Mouse (Mus musculus) liver, postnatal 0 days (tissue): Measurements from ENCODE around the gene Spry1. TPM values are rescaled to one million over a fixed set of nuclear protein-coding genes. Genes with fewer than 3 reads are reported as not detected.

Experiments used
- ATAC-seq: fragments of 200-750 bp; cut with Nextera tagmentation; 2 replicates; pipeline ENCODE4 v1.8.0; 2017; ENCODE audit warnings: mild to moderate bottlenecking, moderate library complexity
- DNase-seq: peaks from one replicate; pipeline ENCODE4 v3.0.0-alpha.2; 2016
- H3K27ac ChIP-seq: fragments of 300-500 bp; sonication (generic); 2 replicates; pipeline ENCODE4 v1.5.1; 2014; ENCODE audit warnings: antibody characterized with exemption, moderate library complexity, mild to moderate bottlenecking, low read depth
- H3K27me3 ChIP-seq: fragments of 300-500 bp; sonication (generic); 2 replicates; pipeline ENCODE4 v1.6.1; 2014; ENCODE audit warnings: low read length, control low read depth, mixed read lengths; ENCODE audit not compliant: insufficient read depth
- H3K36me3 ChIP-seq: fragments of 300-500 bp; sonication (generic); replicated peaks from 2 replicates; pipeline ENCODE4 v1.6.1; 2014; ENCODE audit warnings: mild to moderate bottlenecking, control low read depth, low read length, moderate library complexity, mixed read lengths; ENCODE audit not compliant: insufficient read depth
- H3K4me1 ChIP-seq: fragments of 300-500 bp; sonication (generic); 2 replicates; pipeline ENCODE4 v1.6.1; 2014; ENCODE audit warnings: antibody characterized with exemption, mild to moderate bottlenecking, control low read depth; ENCODE audit not compliant: insufficient read depth
- H3K4me2 ChIP-seq: fragments of 300-500 bp; sonication (generic); 2 replicates; pipeline ENCODE4 v1.6.1; 2014; ENCODE audit warnings: low read depth, mild to moderate bottlenecking, low read length, moderate library complexity, mixed read lengths
- H3K4me3 ChIP-seq: fragments of 300-500 bp; sonication (generic); 2 replicates; pipeline ENCODE4 v1.5.1; 2014; ENCODE audit warnings: low read depth, low read length
- H3K9ac ChIP-seq: fragments of 300-500 bp; sonication (generic); replicated peaks from 2 replicates; pipeline ENCODE4 v1.6.1; 2014; ENCODE audit warnings: mild to moderate bottlenecking, moderate library complexity
- H3K9me3 ChIP-seq: fragments of 300-500 bp; sonication (generic); 2 replicates; pipeline ENCODE4 v1.6.1; 2016; ENCODE audit warnings: mild to moderate bottlenecking, control low read depth, low read length, mixed read lengths
- CTCF ChIP-seq: sonication (generic); IDR thresholded peaks from 2 replicates; pipeline ENCODE4 v1.5.1; 2016; ENCODE audit warnings: antibody characterized with exemption, low read depth
- EP300 ChIP-seq: IDR thresholded peaks from 2 replicates; pipeline ENCODE4 v1.6.1; 2016; ENCODE audit warnings: antibody characterized with exemption, low read depth, mild to moderate bottlenecking
- WGBS: fragments of 180-500 bp; shearing (Covaris S2); extraction: QIAGEN DNeasy Blood & Tissue Kit; methylation state at CpG from one replicate; pipeline ENCODE4 v1.1.7; 2014; ENCODE audit not compliant: insufficient replicate concordance; 5-methylcytosine and 5-hydroxymethylcytosine counted together
- polyA plus RNA-seq: library from polyadenylated mRNA; unstranded; fragments of >200 nt; fragmentation: Nextera tagmentation; extraction: Ambion mirVana; gene quantifications from 2 replicates; pipeline ENCODE4 v1.2.1, GENCODE M21; 2015

Gene Spry1
- polyA plus RNA-seq, 1 experiment from 2014 or later = 3.7 TPM

DNA sequence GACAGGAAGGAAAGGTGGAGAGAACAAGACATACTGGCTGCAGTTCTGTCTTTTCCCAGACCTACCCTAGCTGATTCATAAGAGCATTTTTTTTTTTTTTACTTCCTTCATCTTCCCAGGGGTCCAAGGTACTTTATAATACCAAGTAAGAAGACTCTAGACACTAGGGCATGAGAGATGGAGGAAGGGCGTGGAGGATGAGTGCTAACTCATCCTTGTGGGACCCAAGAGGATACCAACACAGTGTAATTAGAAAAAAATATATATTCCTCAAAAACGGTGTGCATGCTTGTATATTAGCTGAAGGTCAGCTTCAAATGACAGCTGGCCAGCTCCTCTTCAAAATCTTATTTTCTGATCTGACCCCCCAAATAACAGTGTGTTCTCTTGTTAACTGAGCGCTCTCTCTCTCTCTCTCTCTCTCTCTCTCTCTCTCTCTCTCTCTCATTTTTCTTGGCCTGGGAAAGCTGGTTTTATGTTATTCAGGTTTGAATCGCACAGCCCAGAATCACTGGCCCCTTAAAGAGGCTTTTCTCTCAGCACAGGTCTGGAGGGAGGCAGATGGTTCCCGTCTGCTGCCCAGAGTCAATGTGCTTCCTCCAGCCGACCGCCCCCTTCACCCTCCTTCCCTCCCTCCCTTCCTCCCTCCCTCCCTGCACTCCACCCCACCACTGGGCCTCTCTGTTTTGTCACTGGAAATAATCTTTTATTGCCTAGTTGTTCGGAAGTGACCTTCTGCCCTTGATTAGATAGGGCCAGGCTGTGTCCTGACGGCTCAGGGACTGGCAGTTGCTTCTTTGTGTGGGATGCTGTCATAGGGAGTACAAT lies 26.8 kb downstream of the Spry1 start:
- no peak overlapping the region for H3K4me2 ChIP-seq

GRCm38 (mm10) chr3:37667119-37667467 lies 27.3 kb downstream of the Spry1 start:
- Histone ChIP-seq H3K4me3 (no peak overlapping the region), H3K9ac (no peak overlapping the region), H3K4me1 (peaks cover 9% of the 10 kb centered on the region; the same call in 1 of the 2 replicates), H3K9me3 (no peaks in the 10 kb centered on the region), H3K36me3 (no peaks in the 10 kb centered on the region), H3K27me3 (no peaks in the 10 kb centered on the region; the same call in 1 of the 2 replicates), H3K27ac (no peak overlapping the region), H3K4me2 (no peak overlapping the region)
- ATAC-seq (no peak), DNase-seq (no peak)
- WGBS = 28% methylated on average over 2 of the region's 2 CpGs
- TF ChIP-seq CTCF (no peak), EP300 (0 out of 2 replicates have a peak, but pooled peaks have one; percentile 0)

More for the DNA sequence above, 26.8 kb downstream of the Spry1 start:
- H3K9me3 ChIP-seq = no peaks in the 10 kb centered on the region
- H3K4me3 ChIP-seq = no peak overlapping the region
- H3K27me3 ChIP-seq = no peaks in the 10 kb centered on the region
- 17% methylated on average over 9 of the region's 9 CpGs for WGBS
- DNase-seq = no peak
- no peaks in the 10 kb centered on the region for H3K36me3 ChIP-seq
- ATAC-seq = peak; percentile 77
- H3K4me1 ChIP-seq = peaks cover 9% of the 10 kb centered on the region; the same call in 1 of the 2 replicates
- TF ChIP-seq CTCF (no peak), EP300 (peak; percentile 67)
- no peak overlapping the region for H3K9ac ChIP-seq
- no peak overlapping the region for H3K27ac ChIP-seq

- H3K4me3 ChIP-seq = no peak overlapping the region
- no peak overlapping the region for H3K4me2 ChIP-seq
- H3K27me3 ChIP-seq = no peaks in the 10 kb centered on the region; the same call in 1 of the 2 replicates
- H3K9ac ChIP-seq = no peak overlapping the region
- no peak overlapping the region for H3K27ac ChIP-seq
- TF ChIP-seq CTCF = no peak
- no peak for TF ChIP-seq EP300
- DNase-seq (no peak), ATAC-seq (no peak)
- 43% methylated on average over 7 of the region's 7 CpGs for WGBS
- no peaks in the 10 kb centered on the region for H3K36me3 ChIP-seq
- H3K4me1 ChIP-seq = peaks cover 10% of the 10 kb centered on the region; the same call in 1 of the 2 replicates
- H3K9me3 ChIP-seq = no peaks in the 10 kb centered on the region
Observed at GRCm38 (mm10) chr3:37667736-37668135, 28.0 kb downstream of the Spry1 start.

DNA sequence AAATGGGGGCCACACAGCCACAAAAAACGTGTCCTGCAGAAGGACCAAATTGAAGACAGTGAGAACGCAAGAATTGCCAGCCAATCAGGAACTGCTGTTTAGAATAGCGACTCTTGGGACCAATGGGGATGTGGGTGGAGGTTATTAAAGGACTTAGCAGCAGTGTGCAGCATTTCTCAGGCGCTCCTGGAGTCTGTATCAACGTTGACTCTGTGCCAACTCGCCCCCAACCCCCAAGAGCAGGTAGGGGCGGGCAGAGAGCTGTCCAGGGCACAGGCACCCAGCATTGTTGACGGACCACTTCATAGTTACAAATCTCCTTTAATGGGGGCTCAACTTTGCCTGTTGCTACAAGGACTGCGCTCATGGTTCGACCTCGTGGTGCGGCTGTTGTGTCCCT lies 28.9 kb downstream of the Spry1 start:
- Histone ChIP-seq H3K4me3 (no peak overlapping the region), H3K27me3 (no peaks in the 10 kb centered on the region; the same call in 1 of the 2 replicates), H3K9me3 (no peaks in the 10 kb centered on the region), H3K27ac (no peak overlapping the region), H3K4me2 (no peak overlapping the region), H3K4me1 (peaks cover 16% of the 10 kb centered on the region; the same call in 1 of the 2 replicates), H3K9ac (no peak overlapping the region), H3K36me3 (no peaks in the 10 kb centered on the region)
- 80% methylated on average over 12 of the region's 12 CpGs for WGBS
- TF ChIP-seq EP300 = no peak
- no peak for TF ChIP-seq CTCF
- ATAC-seq (no peak), DNase-seq (no peak)

DNA sequence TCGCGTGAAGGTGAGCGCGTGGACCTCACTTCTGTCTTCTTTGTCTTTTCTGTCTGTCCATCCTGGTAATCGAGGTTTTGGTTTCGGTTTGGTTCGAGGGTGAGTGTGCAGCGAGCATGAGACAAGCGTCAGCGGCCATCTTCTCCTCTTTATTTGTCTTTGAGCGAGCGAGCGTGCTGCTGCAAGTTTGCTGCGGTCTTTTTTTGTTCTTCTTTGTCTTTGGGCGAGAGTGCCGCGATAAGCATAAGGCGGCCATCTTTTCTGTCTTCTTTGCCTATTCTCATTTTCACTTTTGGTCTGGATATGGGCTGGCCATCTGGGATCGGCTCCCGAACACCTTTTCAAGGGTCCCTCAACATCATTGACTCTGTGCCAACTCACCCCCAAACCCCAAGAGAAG lies 29.4 kb downstream of the Spry1 start:
- no peak for ATAC-seq
- no peaks in the 10 kb centered on the region; the same call in 1 of the 2 replicates for H3K27me3 ChIP-seq
- no peak overlapping the region for H3K27ac ChIP-seq
- no peak overlapping the region for H3K9ac ChIP-seq
- H3K4me3 ChIP-seq = no peak overlapping the region
- no peak overlapping the region for H3K4me2 ChIP-seq
- no peaks in the 10 kb centered on the region for H3K9me3 ChIP-seq
- H3K36me3 ChIP-seq = no peaks in the 10 kb centered on the region
- TF ChIP-seq EP300 = no peak
- TF ChIP-seq CTCF = no peak
- 92% methylated on average over 20 of the region's 20 CpGs for WGBS
- DNase-seq = no peak
- peaks cover 18% of the 10 kb centered on the region; the same call in 1 of the 2 replicates for H3K4me1 ChIP-seq

DNA sequence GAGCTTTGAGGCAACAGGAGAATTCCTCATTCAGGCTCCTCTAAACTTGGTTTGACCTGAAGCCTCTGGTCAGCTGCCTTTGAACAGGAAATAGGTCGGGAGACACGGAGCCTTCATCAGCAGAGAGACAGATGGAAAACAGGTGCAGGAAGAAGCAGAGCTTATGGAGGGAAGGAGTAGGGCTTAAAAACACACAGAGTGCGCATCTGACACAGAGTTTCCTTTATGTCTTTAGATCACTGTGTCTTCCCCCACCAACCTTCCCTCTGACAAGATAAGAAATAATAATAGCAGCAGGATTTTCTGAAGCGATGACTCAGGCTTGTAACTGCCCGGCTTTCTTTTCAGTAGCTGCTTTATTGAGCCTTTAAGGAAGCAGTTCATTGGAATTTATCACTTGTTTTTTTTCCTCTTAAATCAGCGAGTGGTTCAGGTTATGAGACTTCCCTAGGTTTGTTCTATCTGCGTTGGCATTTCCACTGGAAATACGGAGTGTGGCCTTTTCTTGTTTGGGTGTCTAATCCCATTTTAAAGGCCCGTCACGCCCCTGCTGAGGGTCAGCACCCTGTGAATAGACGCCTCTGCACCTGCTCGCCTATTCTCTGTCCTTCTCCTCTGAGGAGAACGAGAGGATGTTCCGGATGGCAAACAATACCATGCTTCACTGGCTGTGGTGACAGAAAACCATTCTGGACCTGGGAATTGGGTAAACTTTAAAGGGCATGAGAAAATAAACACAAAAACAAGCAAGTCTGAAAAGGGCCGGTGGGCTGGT lies 32.7 kb downstream of the Spry1 start:
- Histone ChIP-seq H3K9me3 (no peaks in the 10 kb centered on the region), H3K4me2 (no peak overlapping the region), H3K9ac (no peak overlapping the region), H3K27me3 (no peaks in the 10 kb centered on the region; the same call in 1 of the 2 replicates), H3K36me3 (no peaks in the 10 kb centered on the region), H3K4me3 (no peak overlapping the region), H3K27ac (no peak overlapping the region), H3K4me1 (peaks cover 12% of the 10 kb centered on the region; the same call in 1 of the 2 replicates)
- ATAC-seq (no peak), DNase-seq (no peak)
- 46% methylated on average over 15 of the region's 15 CpGs for WGBS
- no peak for TF ChIP-seq EP300
- no peak for TF ChIP-seq CTCF
